Mouse (Mus musculus) CD4-positive, CD25-positive, alpha-beta regulatory T cell, adult 4 months (primary cell): ENCODE results near the gene Ect2l. TPM values are rescaled to one million over a fixed set of nuclear protein-coding genes. Genes with fewer than 3 reads are reported as not detected.
"Not testable (repeated sequence)": the region's sequence is repeated elsewhere in the genome, so short reads cannot be mapped to it uniquely, and the experiment has no call there.

Source experiments
- ATAC-seq: one replicate; pipeline ENCODE4 v1.8.0; 2017
- polyA plus RNA-seq, 2 experiments: library from polyadenylated mRNA; unstranded; fragments of 100-300 nt; shearing (Covaris generic); gene quantifications; one replicate each; pipeline ENCODE4 v1.2.1; 2017

Ect2l gene
- polyA plus RNA-seq, 2 experiments from 2014 or later: 1.2 to 1.7 TPM

DNA sequence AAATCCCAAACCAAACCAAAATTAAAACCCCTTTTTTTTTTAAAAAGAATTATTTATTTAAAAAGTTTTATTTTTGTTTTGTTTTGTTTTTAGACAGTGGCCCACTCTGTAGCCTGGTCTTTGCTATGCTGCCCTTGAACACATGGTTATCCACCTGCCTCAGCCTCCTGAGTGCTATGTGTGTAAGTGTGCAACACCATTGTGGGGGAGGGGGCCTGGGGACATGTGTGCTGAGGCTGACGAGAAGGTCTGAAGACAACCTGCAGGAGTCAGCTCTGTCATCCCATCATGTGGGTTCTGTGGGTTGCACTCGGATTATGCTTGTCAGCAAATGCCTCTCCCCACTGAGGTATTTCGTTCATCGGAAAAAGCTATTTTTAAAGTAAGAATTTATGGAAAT, 21.2 kb downstream of the Ect2l start:
- ATAC-seq: no peak

DNA sequence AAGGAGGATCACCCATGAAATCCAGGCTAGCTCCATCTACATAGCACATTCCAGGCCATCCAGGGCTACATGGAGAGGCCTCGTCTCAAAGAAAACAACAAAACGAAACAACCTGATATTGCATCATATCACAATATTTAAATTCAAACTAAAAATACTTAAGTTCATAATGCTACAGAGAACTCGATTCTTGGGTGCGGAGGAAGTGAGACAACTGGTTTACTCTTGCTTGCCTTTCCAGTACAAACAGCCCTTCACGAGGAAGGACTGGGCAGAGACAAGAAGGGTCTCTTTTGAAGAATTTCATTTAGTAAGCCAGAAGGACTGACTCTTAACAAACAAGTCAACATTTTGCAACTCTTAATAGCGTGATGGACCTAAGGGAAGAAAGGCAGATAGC, 22.1 kb downstream of the Ect2l start:
- no peak for ATAC-seq

DNA sequence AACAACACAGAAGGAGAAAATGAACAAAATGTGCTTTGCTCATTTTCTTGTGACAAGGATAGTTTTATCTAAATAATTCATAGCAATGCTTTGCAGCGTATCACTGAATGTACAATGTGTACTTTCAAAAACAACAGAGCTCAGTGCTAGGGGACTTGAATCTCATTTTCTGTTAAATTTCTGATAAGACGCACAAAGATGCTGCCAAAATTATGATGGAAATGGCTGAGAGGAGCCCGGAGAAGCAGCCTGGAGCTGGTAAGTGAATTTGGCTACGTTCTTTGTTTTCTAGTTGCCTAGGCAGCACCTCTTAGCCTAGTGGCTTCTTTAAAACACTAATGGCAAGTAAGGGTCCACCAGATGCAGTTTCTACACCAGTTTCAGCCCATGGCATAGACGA, 28.4 kb downstream of the Ect2l start:
- ATAC-seq: no peak

DNA sequence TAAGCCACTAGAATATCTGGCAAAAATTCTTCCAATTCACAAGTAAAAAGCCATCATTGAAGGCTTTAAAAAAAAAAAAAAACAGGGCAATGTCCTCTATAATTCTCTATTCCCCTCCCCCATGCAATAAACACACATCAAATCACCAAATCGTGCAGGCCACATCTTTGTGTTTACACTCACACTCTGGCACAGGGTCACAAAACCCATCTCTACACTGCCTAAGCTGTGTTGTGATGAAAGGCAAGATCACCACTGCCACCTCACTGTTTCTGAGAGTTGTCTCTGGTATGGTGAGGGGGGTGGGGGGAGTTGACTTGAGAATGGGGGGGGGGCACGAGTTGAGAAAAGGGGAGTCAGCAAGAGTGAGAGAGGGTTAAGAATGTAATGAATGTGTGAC, 33.4 kb downstream of the Ect2l start:
- no peak for ATAC-seq

DNA sequence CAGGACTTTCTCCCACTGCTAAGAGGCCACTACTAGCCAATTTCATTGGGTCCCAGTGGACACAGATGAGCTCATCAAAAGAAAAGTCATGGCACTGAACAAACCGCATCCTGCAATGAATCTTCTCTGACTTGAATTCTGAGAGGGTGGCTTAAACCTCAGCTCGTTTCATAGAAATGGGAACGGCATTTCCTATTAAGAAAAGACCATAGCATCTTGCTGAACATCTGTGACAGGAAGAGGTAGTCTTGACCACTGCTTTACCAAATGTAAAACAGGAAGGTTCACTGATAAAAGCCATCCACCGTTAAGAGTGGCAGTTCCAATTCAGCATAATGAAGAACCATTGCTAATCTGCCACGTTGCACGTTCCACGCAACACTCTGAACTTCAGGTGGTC, 34.0 kb downstream of the Ect2l start:
- ATAC-seq: no peak

DNA sequence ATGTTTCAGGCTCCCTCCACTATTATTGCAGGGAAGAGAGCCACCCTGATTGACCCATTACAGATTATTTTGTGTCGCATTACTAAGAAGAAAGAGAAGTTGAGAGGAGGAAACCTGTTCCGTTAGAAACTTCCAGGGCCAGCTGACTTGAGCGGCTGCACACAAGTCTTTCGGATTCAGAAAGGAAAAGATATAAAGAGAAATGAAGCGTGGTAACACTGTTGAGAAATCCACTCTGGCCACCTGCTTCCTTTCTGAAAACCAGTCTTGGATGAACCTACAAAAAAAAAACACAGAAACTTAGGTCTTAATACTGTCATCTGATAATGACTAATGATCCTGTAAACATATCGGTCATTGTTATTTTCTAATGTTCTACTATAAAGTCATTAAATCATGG, 35.6 kb downstream of the Ect2l start:
- no peak for ATAC-seq

DNA sequence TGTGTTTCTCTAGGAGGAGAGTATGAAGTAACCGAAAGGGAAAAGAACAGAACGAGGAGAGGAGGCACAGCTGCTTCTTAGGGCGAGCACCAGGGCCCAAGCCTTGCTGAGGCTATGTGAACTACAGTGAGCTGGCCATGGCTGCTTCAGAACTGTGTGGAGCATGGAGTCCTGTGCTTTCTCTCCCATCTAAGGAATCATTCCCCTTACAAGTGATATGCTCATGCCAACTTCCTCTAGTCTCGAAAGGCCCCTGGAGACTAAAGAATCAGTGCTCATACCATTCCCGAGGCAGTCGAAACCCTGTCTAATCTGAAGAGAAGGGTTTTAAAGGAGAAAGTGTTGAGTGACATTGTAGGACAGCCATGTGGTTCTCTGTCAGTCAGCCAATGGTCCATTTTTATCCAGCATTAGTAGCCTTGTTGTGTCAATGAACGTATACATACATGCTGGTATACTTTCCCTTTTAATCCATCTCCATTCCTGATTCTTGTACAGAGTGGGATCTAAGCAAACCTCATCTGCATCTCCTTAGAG, 48.2 kb downstream of the Ect2l start:
- no peak for ATAC-seq

DNA sequence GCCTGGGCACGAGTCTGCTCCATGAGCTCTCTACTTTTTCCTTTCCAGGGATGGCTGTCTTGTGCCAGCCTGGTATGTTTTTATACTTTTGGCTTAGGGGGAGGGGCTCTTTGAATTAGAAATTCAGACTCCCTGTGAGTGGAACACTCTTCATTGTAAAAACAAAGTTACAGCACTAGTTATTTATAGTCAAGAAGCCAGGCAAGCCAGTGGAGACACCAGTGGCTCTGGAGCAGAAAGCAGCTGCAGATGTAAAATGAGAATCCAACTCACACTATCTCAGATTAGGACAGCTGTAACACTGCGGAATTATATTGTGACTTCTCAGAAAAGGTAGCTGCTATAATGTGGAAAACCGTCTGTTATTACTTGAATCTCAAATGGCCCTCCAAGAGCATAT, 63.5 kb downstream of the Ect2l start:
- ATAC-seq: no peak

DNA sequence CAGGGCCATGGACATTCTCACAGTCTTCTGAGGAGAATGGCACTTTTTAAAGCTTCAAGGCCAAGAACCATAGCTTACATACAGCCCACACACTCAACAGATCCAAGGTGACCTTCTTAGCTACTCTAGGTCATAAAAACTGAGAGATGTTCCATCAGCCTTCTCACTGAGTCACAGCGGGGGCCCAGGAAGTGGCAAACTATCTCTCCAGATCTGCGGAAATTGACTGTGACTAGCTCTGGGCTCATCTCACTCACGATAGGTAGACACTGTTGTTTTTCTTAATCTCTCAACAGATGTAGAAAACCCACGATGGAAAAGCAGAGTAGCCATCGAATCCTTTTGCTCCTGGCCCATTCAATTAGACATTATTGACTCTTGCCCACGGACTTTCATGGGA, 68.5 kb downstream of the Ect2l start:
- ATAC-seq: peak; percentile 96

DNA sequence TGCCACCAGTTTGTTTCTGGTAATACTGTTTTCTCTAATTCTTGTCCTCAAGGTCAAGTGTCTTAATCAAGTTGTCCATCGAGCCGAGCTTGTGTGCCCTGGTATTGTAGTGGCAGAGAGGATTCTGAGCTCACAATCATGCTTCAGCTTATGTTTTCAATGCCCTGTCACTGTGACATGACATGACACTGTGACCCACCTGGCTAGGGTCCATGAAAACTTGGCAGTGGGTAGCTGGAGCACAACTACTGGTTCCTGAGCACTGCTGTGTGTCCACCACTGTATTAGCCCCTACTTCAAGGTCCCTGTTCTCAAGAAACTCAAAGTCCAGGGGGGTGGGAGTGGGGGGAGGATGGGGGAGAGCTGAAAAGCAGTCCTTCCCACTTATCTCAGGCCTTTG, 69.3 kb downstream of the Ect2l start:
- ATAC-seq: no peak

DNA sequence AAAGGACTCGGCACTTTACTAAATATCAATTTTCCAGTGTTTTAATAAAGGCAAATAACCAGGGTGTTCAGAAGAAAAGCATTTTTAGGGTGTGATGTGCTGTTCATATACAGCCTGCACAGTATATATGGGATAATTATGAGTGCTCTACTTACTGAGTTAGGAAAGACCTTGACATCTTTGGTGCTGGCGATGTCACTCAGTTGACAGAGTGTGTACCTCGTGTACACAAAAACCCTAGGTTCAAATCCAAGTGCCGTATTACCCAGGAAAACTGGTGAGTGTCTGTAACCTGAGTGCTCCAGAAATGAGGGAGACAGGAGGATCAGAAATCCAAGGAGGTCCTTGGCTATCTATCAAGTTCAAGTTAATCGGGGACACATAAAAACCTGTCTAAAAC, 71.1 kb downstream of the Ect2l start:
- ATAC-seq: no peak

DNA sequence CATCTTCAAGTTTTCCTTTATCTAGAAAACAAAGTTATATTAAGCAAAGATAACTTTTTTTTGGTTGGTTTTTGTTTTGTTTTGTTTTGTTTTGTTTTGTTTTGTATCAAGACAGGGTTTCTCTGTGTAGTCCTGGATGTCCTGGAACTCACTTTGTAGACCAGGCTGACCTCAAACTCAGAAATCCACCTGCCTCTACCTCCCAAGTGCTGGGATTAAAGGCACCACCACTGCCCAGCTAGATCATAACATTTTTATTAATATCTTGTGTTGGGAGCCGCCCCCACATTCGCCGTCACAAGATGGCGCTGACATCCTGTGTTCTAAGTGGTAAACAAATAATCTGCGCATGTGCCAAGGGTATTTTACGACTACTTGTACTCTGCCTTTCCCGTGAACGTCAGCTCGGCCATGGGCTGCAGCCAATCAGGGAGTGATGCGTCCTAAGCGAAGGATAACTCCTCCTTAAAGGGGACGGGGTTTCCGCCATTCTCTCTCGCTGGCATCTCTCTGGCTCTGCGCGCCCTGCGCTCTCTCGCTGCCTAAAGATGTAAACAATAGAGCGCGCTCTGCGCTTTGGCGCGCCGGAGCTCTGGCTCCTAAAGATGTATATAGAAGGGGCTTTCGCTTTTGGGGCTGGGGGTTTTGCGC, 71.7 kb downstream of the Ect2l start:
- ATAC-seq: not testable (repeated sequence)

DNA sequence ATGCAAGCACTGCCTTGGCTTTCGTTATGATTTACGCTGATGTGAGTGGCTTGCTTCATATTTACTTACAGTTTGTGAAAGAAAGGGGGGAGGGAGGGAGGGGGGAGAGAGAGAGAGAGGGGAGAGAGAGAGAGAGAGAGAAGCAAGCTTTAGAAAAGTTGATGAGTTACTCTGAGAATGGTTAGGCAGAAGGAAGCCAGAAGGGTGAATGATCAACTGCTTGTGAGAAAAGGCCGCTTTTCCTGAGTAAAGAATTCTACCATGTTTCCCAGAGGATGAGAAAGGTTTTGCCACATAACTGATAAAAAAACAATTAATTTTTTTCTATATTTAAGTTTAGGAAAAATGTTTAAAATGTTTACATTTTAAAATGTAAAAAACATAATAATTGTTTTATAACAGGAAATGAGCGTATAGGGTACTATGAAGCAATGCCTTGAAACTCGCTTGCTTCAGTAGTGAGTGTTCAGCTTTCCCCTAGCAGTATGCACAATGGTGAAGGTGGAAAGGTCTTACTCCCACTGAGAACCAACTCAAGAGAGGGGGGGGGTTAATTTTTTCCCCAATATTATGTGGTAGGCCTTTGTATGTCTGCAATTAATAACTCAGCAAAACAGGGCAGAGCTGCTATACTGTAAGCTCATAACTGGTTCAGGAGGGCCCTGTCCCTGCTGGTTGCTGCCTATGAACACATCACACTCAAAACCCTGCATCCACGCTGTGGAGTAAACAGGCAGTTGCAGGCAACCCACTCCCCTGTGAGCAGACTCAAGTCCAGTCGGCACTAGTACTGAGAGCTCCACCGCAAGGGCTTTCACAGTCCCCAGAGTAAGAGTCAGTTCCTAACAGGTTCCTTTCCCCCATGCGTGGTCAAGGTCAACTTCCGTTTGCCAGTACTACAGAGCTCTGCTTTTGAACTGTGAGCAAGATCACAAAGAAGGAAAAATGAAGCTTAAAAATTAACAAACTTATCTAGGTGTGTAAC, 78.7 kb downstream of the Ect2l start:
- no peak for ATAC-seq

DNA sequence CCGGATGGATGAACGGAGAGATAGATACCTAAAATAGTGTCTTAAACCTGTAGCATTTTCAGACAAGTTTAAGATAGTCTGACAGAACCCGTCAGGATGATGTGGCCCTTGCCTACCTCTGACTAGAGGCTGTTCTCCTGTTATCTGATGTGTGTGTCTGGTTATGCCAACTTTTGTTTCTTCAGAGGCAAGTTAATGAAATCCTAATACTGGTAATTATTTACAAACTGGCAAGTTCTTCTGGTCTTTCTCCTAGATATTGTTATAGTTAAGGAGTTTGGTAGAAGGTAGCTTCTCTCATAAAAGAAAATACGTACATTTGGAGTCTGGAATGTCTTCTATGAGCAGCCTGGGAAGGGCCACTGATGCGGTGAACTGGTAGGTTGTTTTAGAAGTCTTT, 80.4 kb downstream of the Ect2l start:
- ATAC-seq: no peak

DNA sequence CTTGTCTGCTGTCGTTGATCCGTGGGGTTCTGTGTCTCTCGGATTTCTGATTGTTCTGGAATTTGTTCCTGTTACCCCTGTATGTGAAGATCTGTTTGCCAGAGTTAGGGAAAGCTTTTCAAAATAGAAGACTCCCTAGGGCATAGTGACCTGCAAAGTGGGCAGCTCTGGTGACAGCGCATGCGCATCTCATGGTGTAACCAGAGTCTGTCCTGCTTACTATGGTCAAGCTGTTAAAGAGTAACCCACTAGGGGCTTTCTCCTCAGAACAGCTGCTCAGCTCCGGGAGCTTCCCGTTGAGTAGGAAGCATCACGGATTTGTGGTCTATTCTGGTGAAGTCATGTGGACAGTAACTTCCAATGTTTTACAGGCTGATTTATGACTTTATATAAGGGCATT, 92.4 kb downstream of the Ect2l start:
- no peak for ATAC-seq

DNA sequence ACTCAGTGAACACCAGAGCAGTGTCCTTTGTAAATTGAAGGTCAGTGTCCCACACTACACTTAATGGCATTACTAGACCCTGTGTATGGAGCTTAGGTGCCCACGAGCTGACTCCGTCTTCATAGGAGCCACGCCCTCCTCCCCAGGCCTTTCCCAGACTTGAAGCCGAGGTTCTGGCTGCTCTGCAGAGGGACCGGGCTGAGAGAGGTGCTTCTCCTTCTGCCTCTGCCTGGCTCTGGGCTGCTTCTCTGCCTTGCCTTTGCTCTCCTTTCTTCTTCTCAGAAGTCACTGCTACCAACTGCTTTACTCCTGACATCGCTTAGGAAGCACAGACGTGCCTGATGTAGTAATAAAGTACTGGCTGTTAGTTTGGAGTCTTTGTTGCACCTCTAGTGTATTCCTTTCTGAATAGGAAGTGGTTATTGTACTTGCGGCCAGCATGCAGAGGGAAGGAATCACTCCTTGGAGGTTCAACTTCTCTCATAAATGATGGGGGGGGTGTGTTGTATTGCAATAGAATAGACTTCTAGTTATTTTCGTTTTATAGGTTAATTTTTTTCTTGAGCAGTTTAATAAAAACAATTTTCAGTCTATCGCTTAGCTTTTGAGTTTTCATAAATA, 97.1 kb downstream of the Ect2l start:
- no peak for ATAC-seq

DNA sequence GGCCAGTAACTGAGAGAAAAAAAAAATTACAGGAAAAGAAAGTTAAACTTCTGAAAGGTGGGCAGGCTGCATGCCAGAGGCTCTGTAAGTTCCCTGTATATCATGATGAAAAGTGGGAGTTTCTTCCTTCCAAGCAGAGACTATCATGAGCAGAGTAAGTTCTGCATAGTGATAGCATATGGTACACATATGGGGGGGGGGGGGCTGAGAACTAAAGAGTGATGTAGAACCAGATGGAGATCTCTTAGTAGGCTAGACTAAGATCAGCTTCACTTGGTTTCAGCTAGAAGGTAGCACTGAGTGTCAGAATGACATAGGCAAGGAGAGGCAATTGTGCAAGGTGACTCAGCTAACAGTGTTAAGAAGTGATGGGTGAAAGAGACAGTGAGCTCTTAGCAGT, 99.8 kb downstream of the Ect2l start:
- ATAC-seq: no peak

DNA sequence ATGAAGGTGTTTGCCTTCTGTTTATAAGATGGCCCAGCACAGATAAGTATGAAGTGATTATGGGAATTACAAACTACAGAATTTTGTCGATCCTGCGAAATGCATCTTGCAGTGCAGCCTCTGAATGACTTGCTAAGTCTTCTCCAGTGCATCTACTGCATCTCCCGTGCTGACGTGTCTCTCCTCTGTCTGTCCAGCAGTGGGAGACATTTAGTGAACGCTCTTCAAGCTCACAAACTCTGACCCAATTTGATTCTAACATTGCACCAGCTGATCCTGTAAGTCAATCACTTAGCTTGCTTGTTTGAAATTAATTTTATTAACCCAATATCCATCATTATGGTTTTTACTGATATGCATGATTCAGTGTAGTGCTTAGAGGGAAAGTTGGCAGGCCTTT, 103.2 kb downstream of the Ect2l start:
- ATAC-seq: peak; percentile 60

DNA sequence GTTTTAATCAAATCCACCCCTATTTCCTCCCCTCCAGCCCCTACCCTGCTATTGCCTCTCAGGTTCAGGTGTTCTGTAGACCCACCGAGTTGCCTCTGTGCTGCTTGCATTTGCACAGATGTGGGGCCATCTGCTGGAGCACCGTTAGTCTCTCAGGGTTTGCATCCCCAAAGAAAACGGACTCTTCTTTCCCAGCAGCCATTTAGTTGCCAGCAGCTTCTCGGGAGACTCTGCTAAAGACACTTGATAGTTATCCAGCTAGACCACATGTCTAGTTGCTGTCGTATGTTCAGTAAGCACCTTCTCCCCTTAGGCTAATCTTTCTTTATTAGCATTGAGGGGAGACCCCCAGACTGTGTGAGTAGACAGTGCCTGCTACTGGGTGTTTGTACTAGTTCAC, 108.5 kb downstream of the Ect2l start:
- ATAC-seq: no peak

DNA sequence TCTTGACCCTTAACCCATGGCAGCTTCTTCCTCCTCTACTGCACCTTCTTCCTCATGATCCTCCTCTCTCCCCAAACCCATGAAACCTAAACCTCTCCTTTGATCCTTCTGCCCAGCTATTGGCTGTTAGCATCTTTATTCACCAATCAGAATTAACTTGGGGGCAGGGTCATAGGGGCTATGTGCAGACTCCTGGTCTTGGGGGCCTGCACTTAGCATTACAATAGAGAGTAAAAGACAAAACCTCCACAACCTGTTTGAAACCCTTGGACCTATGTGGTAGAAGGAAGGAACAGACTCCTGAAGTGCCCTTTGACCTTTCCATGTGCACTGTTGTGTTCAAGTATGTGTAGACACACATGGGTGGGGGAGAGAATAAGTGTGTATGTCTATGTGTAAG, 120.0 kb downstream of the Ect2l start:
- no peak for ATAC-seq

DNA sequence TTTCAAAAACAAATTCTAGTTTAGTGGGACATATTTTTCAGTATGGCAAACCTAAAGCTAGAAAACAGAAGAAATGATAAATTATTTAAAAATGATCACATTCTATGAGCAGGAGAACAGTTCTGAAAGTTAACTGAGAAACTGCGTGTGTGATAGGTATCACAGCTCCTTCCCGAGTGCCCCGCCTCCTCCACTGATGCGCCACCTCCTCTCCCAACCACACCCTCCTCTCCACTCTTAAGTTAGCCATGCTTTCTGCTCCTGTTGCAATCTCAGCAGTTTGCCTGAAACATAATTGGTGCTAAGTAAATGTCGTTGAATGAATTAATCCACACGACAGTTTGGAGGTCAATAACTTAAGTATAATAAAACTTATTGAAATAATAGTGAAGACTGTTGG, 127.9 kb downstream of the Ect2l start:
- ATAC-seq: no peak

DNA sequence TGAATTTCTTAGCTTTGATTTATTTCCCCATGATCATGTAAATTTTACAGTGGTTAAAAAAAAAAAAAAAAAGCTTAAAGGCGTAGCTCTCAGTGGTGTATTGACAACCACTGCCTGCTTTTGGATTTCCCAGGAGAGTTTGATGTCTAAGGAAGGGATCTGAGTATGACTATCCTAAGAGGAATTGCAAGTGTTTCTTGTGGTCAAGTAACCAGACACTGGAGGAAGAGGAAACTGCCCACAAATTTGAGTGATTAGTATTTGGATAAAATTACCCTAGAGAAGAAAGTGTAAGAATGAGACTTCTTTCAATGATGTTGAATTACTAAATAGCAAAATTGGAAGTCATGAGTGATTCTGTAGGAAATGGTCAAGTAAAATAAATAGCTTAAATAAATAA, 129.2 kb downstream of the Ect2l start:
- no peak for ATAC-seq
